Mouse (Mus musculus) kidney, postnatal 4 days (tissue): ENCODE results near the gene Atp2c2.
A peak's percentile ranks its signal among the peaks of the same experiment; 100 is the strongest.

Source experiments
- DNase-seq, 2 experiments: peaks; one replicate each; pipeline ENCODE4 v3.0.0; 2021; ENCODE audit warnings: mixed read lengths in 2 of 2

Gene Atp2c2

GRCm38 (mm10) chr8:119699549-119700134 is at the start of gene Atp2c2:
TSS of gene Atp2c2 (plus strand) at chr8:119700009.
- peak; percentile 50 to 71 for DNase-seq

DNA sequence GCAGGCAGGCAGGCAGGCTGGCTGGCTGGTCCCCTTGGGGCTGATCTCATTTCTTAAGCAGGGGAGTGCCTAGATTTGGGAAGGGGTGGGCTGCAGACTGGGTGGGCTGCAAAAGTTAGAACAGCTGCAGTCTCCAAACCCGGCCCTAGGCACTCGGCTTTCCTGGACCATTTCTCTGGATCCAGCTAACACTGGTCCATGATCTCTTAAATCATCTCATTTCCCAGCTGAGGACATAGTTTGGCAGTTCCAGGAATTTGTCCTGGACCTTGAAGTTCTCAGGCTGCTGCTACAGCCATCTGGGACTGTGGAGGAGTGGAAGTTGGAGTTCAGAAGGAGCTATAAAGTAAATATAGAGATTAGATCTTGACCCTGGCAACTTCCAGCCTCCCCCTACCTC is 48.5 kb upstream of the Atp2c2 start:
- peak; percentile 41 to 62 for DNase-seq

DNA sequence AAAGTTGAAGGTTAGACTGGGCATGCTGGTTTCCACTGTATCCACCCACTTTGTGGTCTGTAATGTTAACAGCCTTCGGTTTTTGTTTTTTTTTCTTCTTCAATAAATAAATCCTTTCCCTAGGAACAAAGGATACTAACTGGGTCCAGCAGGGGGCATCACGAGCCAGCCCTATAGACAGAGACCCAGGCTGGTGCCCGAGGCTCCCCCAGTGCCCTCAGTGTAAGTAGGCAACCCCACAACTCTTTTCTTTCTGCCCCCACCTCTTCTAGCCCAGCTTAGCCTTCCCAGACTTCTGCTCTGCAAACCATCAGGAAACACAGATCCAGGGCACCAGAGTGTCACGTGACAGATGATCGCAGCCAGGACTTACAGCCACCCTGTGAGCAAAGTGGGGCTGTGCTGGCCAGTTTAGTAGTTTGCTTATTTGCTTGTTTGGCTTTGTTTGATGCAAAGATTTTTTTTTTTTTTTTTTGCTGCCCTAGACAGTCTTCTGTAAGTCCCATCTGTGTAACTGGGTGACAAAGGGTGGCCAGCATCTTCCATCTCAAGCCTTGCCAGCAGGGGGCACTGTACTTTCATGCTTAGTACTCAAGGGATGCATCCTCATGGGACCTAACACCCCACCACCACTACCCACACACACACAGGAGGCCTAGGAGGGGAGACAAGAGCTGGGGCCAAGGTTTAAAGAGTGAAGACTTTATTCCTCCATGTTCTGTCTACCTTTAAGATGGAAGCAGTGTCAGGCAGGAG is 42.9 kb upstream of the Atp2c2 start:
- peak; percentile 52 to 56 for DNase-seq

GRCm38 (mm10) chr8:119661081-119661480 is 38.7 kb upstream of the Atp2c2 start:
- peak; percentile 72 to 82 for DNase-seq

GRCm38 (mm10) chr8:119661892-119662291 is 37.9 kb upstream of the Atp2c2 start:
- peak in 1 of 2 experiments; percentile 24 for DNase-seq

GRCm38 (mm10) chr8:119663440-119663839 is 36.4 kb upstream of the Atp2c2 start:
- no peak for DNase-seq

GRCm38 (mm10) chr8:119665270-119665669 is 34.5 kb upstream of the Atp2c2 start:
- DNase-seq: peak; percentile 67 to 78

DNA sequence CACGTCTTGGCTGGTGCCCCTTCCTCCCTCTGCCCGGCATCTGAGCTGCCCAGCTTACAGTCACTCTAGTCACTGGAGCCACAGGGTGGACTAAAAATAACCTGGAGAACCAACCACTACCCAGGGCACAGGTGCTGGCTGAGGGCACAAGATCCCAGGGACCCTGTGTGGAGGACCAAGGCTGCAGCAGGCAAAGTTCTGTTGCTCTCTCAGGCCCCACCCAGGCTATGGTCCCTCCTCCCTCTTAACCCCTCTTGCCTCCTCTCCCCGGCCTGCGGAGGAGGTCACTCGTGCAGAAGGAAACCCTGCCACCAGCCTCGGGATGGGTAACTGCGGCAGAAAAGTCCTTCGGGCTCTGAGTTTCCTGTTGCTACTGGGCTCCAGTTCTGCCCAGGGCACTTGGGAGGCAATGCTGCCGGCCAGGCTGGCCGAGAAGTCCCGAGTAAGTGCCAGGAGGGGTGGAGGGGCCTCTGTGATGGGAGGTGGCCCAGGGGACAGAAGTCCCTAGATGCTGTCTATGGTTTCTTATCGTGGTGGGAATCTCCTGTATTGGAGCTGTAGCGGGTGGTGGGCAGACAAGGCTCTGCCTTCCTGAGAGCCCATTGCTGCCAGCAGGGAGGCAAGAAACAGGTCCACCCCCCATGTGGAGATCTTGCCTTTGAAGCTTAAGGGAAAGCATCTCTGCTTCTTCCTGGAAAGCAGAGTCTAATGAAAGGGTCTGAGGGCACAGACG is 33.4 kb upstream of the Atp2c2 start, which contains the start of gene Wfdc1:
Gene Wfdc1, plus strand, starts transcription at position 147 of the 733 bp plus-strand sequence.
- DNase-seq: peak; percentile 53 to 64

DNA sequence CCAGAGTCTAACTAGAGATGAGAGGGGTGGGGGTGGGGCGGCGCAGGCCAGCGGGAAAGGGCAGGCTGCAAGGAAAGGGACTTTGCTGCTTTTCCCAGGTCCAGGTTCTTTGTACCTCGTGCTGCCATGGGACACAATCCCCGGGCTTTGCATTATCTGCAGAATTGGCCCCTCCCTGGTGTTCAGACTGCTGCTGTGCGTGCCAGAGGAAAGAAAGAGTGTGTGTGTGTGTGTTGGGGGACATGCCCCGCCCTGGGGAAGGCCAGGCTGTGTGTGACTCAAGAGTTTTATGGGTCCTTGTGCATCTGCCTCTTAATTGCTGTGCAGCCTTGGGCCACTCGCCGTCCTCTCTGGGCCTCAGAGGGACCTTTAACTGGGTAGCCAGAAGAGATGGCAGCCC is 31.4 kb upstream of the Atp2c2 start:
- no peak for DNase-seq

DNA sequence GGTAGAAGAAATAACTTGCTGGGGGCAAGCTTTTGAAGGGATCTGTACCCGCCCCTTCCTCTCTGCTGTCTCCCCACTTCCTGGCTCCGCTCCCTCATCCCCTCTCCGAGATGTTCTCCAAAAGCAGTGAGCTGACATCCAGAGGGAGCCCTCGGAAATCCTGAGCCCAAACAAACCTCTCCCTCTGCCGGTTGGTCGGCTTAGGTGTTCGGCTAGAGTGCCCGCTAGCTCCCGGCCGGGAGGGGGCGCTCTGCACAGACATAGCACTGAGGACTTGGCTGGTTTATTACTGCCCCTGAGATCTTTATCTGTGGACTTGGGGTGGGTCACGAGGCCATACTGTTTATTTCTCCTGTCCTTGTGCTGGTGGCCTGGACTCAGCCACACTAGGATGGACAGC is 30.5 kb upstream of the Atp2c2 start:
- peak in 1 of 2 experiments; percentile 46 for DNase-seq

DNA sequence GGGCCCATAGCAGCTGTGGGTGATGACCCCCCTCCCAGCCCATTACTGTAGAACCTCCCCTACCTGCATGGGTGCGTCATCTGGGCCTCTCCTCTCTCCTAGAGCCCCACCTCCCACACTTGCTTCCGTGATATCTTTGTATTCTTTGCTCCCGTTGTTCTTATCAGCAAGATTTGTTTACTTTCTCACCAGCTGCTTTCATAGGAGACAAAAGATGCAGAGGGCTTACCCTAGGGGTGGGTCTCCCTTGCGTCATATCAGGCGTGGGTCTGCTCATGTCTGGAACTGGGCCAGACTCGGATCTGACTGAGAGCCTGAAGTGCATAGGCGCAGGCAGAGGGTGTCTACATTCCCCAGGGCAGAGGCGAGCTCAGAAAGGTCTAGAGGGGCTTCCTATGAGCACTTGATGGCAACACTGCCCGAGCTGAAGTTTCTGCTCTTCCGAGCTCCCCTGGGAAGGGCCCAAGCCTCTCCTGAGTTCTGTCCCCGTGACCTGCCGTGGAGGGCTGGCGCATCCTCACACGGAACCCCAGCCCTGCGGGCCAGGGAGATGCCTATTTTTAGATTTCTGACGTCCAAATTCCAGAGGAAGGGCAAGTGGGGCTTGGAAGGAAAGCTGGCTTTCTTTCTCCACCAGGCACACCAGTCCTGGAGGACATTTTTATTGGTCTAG is 29.3 kb upstream of the Atp2c2 start:
- peak in 1 of 2 experiments; percentile 48 for DNase-seq

- DNase-seq: peak; percentile 54 to 62
Observed at GRCm38 (mm10) chr8:119673976-119674555, 25.7 kb upstream of the Atp2c2 start.

DNA sequence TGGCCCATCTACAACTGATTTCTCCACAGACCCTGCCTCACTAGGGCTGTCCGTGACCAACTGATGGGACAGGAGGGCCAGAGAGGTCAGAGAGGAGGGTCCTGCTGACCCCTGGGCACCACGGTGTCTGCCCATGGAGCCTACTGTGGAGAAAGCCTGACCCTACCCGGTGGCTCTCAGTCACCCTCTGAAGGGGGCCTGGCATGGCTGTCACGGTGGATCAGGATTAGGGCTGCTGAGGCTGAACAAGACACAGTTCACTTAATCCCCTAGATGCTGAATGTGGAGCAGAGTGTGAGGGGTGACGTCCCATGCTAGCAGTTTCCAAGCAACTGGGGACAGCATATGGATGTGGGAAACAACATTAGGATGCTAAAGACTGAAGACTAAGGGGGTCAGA is 24.4 kb upstream of the Atp2c2 start:
- DNase-seq: no peak

DNA sequence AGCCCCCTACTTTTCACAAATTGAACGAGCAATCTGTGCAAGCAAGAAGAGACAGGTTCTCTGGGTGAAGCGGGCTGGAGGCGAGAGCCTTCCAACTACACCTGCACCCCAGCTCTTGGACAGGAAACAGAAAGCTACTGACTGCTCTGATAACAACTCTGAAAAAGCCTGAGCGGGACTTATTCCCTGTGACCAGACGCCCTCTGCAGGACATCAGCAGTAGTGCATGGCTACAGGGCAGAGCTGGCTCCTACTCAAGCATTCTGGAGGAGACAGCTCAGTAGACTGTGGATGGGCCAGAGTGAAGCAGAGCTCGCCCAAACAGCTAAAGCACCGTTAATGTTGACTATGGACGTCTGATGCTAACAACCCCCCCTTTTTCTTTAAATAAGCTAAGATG is 23.4 kb upstream of the Atp2c2 start:
- DNase-seq: peak; percentile 95 to 96

DNA sequence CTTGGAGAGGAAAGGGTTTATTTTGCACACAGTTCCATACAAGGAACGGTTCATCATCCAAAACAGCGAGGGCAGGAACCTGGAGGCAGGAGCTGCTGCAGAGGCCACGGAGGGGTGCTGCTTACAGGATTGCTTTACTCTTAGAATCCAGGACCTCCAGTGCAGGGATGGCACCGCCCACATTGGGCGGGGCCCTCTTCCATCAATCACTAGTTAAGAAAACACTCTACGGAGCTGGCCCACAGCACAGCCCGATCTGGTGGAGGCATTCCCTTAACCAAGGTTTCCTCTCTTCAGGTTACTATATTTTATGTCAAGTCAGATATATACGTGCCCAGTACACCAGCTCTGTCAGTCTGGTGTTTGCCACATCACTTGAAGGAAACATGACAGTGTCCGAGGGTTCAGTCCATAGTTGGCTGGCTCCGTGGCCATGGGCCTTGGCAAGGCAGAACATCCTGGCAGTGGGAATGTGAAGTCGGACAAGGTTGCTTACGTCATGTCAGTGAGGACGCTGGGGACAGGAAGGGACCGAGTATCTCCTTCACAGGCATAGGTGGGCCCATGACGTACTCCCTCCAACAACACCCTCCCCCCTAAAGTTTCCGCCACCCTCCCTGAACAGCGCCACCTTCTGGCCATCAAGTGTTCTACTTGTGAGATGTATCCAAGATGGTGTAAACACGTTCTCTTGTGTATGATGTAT is 21.5 kb upstream of the Atp2c2 start:
- peak; percentile 60 to 77 for DNase-seq

- peak in 1 of 2 experiments; percentile 16 for DNase-seq
Observed at GRCm38 (mm10) chr8:119679184-119679583, 20.6 kb upstream of the Atp2c2 start.

DNA sequence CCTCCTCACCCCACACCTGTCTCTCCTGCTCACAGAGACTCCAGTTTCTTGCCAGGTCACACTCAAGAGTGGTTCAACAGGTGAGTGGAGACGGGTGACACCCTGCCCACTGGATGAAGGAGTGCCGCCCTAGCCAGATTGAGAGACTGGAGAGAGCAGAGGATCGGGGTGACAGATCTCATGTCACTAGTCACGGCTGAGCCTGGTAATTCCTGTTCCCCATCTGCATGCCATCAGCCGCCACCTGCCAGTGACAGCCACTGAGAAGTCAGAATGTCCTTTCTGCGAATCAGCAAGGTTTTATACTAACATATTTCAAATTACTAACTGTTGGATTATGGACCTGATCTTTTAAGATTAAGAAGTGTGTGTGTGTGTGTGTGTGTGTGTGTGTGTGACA is 9.2 kb upstream of the Atp2c2 start:
- DNase-seq: no peak

- DNase-seq: no peak
Observed at GRCm38 (mm10) chr8:119691989-119692388, 7.8 kb upstream of the Atp2c2 start.

DNA sequence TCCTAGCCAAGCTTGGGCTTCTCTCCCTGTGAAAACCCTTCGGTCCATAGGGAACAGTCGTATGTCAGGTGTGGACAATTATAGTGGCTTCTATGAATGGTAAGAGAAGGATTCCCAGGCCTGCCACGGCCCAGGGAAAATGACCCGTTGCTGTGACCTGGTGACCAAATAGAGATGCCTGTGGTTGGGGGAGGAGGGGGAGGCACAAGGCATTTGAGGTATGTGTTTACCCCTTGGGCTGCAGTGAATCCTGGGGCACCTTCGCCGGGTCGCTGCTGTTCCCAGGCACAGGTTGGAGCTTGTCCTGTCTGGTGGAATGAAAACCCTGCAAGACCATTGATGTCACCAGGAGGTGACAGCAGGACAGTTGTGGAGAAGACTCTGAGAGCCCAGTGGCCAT is 5.1 kb upstream of the Atp2c2 start:
- peak in 1 of 2 experiments; percentile 51 for DNase-seq

GRCm38 (mm10) chr8:119697163-119697562 is 2.6 kb upstream of the Atp2c2 start:
- DNase-seq: no peak

GRCm38 (mm10) chr8:119698960-119699359 is 849 bp upstream of the Atp2c2 start:
- peak; percentile 78 to 81 for DNase-seq

GRCm38 (mm10) chr8:119702965-119703364 is 3.2 kb downstream of the Atp2c2 start:
- DNase-seq: peak; percentile 44 to 53
